Mouse (Mus musculus) kidney, adult 18-20 months (tissue): ENCODE data around the gene St8sia4.
A peak's percentile ranks its signal among the peaks of the same experiment; 100 is the strongest.

Experiments
- DNase-seq: peaks from one replicate; pipeline ENCODE4 v3.0.0; 2021

St8sia4 gene

DNA sequence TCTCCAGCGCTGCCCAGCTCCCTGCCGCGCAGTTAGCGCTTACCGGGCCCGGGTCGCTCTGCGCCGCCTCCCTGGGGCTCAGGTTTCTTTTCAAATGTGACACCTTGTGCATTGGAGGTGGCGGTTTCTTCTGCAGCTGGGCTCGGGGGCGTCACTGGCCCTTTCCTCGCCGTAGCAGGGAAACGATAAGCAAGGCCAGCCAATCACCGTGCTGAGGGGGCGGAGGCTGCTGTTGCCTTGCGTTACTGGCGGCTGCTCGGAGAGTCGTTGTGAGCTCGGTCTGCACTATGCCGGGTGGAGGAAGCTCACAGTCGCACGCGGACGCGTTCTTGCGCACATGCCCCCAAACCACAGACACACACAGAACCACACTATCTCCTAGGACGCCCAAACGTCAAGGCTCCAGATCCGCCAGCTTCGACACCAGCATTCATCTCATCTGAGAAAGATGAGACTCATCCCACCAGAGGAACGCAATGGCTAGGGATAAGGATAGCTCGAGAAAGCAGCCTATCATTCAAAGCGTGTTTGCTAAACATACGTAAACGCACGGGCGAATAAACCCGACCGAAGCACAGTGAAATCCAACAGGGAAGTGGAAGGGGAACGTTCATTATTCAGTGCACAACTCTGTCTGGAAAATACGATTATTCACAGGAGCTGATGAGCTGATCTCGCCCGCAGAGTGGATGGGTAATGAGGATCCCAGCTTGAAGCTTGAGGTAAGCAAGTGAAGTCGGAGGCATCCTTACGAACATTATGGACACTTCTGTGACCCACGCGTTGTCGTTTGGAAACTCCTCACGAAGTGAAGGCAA, at the start of gene St8sia4:
TSS of gene St8sia4 (minus strand) at position 137 of the 818 bp plus-strand sequence.
- DNase-seq, result peak; percentile 55

- no peak for DNase-seq
Measured at GRCm38 (mm10) chr1:95709181-95709580, 41.8 kb upstream of the St8sia4 start.

GRCm38 (mm10) chr1:95699903-95700302, 32.5 kb upstream of the St8sia4 start:
- no peak for DNase-seq

DNA sequence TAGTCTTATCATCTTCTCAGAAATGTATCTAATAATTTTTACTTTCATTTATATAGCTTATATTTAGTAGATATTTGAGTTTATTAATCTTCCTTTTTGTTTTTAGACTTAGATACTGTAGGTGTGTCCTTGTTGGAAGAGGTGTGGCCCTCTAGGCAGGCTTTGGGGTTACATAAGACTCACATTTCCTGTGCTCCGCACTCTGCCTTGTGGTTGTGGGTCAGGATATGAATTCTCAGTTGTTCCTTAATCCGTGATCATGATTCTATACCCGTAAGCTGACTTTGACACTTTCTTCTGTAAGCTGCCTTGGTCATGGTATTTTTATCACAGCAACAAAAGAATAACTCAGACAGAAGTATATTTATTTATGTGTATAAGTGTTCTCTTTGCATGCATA, 6.7 kb upstream of the St8sia4 start:
- DNase-seq, result no peak

DNA sequence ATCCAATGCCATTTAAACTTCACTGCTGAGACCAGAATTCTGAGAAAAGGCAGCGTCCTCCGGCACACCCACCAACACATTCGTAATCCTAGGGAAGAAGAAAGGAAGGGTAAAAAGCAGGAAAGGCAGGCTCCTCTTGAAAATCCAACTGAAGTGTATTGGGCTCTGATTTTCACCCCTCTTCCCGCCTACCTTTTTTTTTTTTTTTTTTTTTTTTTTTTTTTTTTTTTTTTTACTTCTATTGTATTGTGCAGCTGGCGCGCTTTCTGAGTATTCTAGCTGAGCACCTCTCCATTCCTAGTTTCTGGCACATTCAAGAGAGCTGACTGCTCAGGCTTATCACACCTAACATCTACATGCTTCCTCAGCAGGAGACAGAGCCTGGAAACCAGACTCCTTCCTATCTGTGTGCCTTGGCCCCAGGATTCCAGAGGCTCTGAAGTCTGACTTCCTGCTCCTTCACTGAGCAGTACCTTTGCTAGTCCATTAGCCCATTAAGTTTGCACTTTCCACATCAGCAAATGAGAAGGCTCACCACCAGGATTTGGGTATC, 958 bp upstream of the St8sia4 start:
- no peak for DNase-seq

DNA sequence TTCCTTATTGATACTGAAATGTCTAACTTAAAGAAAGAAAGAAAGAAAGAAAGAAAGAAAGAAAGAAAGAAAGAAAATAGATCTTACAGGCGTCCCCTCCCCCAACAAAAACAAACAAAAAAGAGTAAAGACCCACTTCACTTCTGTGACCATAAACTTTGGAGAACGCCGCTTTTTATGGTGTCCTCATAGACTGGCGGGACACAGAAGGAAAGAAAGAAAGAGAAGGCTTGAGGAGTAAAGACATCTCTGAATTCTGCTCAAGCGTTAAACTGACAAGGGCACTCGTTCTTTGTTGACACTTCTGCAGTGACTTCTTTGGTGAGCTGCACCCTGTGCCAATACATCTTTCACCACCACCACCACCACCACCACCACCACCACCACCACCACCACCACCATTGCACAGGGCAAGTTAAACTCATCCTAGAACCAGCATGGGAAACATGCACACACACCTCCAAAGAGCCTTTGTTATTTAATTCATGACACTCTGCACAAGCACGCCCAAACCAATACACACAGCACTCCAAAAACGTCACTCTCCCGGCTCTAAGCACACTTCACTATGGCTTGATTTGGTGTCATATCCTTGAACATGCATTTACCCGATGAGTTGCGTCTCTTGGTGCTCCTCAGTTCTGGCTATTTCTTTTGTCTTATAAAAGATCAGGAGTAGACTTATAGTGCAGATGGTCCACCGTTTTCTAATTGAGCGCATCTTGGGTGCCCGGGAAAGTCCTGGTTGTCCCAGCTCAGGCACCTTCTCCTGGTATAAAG, 640 bp downstream of the St8sia4 start:
- no peak for DNase-seq

DNA sequence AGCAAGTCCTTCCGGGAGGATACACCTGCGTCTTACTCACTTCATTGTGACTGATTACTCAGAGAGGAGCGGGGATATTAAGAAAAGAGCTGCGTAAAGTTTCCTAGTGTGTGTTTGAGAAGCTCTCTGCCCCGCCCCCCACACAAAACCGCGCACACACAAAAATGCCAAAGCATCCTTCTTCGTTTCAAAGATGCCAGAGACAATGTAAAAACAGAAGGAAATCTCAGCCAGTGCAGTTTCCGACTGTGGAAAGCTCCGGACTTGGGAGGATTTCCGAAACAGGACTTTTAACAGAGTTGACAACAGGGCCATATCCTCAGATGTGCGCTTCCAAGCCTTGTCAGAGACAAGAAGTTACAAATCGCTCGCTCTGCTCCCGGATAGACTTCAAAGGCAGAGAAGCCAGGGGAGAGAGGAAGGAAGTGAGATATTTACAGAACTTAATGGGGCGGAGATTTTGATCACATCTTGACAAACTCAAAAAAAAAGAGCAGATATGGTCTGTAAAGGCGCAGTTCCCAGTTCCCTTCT, 1.4 kb downstream of the St8sia4 start:
- DNase-seq, result peak; percentile 11

DNA sequence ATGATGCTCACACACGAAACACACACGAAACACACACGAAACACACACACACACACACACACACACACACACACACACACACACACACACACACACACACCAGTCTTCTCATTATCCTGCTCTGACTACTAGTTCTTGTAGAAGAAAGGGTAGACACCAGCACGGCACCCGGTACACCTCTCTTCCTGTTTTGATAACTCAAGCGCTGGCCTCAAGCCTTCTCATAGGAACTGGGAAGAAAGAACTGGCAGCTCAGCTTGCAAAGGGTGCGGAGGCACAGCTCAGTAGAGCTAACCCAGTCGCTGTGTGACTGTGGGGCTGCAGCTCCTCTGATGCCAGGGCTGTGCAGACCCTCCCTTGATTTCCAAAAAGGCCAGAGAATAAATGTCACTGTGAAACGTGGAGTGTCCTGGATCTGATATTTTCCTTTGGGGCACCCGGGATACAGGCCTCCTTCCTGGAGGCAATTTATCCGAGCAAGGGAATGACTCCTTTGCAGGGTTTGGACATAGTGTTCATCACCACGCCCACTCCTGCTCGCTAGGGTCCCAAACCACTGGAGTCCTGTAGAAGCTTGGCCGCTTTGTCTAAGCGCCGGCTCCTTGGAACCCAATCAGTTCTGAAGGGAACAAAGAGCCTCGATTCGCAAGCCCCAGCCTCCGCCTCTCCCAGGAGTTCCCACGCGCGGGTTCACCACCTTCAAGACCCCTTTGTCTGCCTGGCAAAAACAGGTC, 2.2 kb downstream of the St8sia4 start:
- no peak for DNase-seq

GRCm38 (mm10) chr1:95664321-95664825, 3.0 kb downstream of the St8sia4 start:
- no peak for DNase-seq

GRCm38 (mm10) chr1:95657051-95657668, 10.2 kb downstream of the St8sia4 start:
- DNase-seq, result no peak

DNA sequence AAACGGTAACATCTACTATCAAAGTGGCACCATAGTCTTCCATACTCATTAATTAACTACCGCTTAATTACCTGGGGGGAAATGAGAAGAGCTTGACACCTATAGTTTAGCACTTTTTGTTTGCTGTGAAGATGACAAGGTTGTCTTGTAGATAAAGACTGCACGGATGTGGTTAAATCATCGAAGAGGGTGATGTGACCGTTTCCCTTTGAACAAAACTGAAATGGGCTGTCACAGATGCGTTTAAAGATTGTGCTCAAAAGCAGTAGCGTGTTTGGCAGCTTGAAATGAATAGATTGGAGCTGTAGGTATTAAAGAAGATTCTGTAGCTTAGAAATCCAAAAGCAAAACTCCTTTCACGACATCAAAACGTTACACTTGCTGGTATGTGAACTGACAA, 11.8 kb downstream of the St8sia4 start:
- DNase-seq, result no peak

- no peak for DNase-seq
Measured at GRCm38 (mm10) chr1:95653445-95653844, 13.9 kb downstream of the St8sia4 start.

DNA sequence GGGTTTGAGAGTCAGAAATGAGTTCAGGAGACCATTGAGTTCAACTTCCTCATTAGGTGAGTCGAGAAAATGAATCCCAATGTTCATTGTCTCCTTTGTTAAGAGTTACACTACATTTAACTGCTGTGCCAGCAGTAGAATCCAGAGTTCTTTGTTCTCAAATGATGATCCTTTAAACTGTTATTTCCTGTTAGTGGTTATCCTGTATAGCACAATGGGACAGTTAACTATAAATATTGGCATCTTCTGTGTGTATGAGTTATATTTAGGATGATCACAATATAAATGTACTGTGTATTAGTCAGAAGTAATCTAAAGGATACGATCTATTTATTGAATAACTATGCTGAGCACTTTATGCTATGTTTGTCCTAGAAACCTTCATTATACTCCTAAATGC, 23.1 kb downstream of the St8sia4 start:
- DNase-seq, result no peak

- no peak for DNase-seq
Measured at GRCm38 (mm10) chr1:95639001-95639400, 28.4 kb downstream of the St8sia4 start.

DNA sequence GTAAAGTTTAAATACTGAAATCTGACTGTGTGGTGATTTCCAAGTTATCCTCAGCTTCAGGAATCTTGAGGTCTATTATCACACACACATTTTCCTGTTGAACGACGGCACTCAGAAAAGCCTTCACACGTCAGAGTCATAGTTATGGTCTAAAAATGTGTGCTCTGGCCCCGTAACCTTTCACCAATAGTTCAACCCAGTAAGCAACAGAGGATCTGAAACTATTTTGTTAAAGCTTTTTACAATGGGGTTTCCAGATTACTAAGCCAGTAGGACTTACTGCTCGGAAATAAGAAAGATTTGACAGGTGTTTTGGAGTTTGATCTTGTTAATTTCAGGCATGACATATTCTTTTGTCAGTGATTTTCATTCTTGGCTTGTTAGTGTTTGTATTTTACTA, 43.0 kb downstream of the St8sia4 start:
- DNase-seq, result no peak

DNA sequence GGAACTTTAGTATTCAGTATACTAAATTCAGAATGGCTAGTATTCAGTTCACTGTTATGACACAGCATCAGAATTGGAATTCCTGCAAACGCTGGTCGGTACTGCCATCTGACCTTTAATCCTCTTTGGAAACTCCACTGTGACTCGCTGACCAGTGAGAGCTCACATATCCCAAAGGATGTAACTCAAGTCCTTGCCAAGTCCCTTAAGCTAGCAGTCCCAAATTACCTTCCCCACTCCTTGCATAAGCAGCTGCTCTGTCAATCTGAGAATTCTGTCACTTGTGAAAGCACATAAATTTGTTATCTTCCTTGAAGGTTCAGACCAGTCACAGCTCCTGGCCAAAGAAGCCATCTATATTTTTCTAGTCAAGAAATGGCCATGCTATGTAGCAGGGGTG, 48.7 kb downstream of the St8sia4 start:
- DNase-seq, result no peak

DNA sequence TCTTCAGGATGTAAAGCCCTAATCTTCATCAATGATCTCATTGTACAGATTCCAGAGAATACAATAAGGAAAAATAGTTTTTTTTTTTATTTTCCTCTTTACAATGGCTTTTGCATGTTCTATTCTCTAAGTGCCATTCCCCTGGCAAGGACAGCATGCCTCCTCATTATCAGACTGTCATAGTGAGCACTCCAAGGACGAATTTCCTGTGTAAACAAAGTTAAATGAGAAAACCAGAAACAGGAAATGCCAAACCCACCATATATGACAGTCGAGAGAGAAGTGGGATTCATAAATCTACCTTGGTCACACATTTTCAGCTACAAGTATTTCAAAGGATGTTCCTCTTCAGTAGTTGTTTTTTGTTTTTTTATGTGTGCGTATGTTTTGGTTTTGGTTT, 49.2 kb downstream of the St8sia4 start:
- no peak for DNase-seq

DNA sequence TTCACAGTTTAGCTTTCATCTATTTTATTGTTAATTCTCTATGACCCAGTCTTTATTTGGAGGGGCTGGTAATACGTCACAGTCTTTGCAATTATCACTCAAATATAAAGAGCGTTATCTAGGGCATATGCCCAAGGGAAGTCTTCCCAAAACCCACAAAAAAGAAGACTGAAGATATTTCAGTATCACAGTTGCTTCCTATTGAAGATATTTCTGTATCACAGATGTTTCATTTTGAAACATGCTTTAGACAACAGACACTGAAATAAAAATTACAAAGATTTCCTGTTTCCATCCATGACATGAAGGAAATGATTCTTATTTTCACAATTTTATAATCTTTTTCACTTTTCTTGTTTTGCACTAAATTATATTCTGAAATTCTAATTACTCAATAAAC, 57.4 kb downstream of the St8sia4 start:
- DNase-seq, result no peak

DNA sequence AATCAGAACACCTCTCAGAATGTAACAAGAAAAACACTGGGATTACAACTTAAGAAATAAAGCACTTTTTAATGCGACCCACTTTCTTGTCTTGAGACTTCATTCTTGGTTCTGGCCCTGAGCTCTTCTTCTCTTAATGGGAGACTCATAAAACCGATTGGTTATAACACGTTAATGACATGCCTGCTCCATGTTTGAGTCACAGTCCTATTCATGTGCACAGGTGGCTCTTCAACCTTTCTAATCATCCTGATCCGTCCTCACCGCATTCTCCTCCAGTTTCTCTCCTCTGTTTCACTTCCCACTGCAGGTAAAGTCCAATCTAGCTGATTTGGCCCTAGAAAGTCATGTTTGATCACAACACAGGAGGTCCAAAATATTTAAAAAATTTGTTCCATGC, 58.3 kb downstream of the St8sia4 start:
- DNase-seq, result no peak

- no peak for DNase-seq
Measured at GRCm38 (mm10) chr1:95605458-95605857, 61.9 kb downstream of the St8sia4 start.

DNA sequence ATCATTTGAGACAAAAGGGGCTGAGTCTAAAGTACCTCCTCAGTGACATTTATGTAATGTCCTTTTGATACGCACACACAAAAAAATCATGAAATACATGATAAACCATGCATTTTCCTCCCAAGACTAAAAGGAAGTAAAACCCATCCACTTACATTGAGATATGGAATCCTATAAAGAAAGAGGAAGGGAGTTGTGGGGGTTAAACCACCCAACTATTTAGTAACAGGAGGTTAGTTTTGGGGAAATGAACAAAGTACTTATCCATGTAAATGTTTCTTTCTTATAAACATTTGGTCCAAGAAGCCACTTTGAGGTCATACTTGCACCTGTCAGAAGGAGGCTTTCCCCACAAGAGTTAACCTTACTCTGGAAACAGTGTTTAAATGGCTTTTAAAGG, 69.3 kb downstream of the St8sia4 start:
- no peak for DNase-seq

GRCm38 (mm10) chr1:95596825-95597224, 70.5 kb downstream of the St8sia4 start:
- no peak for DNase-seq
